ENCODE assay signal across 7 mouse cellular contexts in the genomic region with DNA sequence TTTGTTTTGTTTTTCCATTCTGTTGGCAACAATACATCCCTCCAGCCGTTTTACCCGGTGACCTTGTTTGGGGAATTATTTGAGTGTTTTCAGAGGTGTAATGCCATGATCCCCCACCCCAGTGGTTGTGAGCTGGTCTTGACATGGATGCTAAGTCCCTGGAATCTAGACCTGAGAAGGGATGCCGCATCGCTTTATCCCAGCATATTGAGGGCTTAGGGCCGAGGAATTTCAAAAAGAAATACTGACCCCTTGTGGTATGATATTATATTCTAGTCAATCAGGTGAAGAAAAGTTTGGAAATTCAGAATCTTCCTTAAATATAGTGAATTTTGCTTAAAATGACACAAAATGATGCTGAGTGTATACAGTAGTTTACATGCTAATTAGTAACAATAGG.
DNase-seq lines count a peak whose midpoint lies in the region.

No protein-coding gene starts in this region.

- DNase-seq in right cerebral cortex, postnatal 25 days, result peak; percentile 5
- no peak for DNase-seq in right cerebral cortex, postnatal 14 days
- DNase-seq in cerebellum, adult 9-11 months, result peak; percentile 43
- DNase-seq in hindlimb bud, embryonic 11.5 days (ENCODE audit: extremely low spot score, low read depth, low spot score), result peak; percentile 89
- DNase-seq in adrenal gland, postnatal 36 days, result no peak
- DNase-seq in frontal cortex, postnatal 10 days (ENCODE audit: low spot score in 2 of 2), result no peak
- DNase-seq in thymus, postnatal 36 days, result no peak

Comparison
In these comparisons a context has a peak if more than half of its experiments do, and no peak if none do; other contexts are left out.
1. DNase-seq: peak in right cerebral cortex, postnatal 25 days (single experiment), cerebellum, adult 9-11 months (single experiment) and hindlimb bud, embryonic 11.5 days (single experiment); none in right cerebral cortex, postnatal 14 days (single experiment), adrenal gland, postnatal 36 days (0 of 2), frontal cortex, postnatal 10 days (0 of 2) and thymus, postnatal 36 days (0 of 2).